Mouse (Mus musculus) retina, adult 2 months (tissue): ENCODE measurements around the gene H2-T22.
"Not testable (repeated sequence)": the region's sequence is repeated elsewhere in the genome, so short reads cannot be mapped to it uniquely, and the experiment has no call there.

Experiments used
- DNase-seq: peaks from one replicate; pipeline ENCODE4 v3.0.0-alpha.2; 2012; ENCODE audit warnings: low read depth, low spot score

H2-T22 gene

GRCm38 (mm10) chr17:36042610-36043169 is at the start of gene H2-T22, which contains the start of gene Gm6034:
Gene H2-T22, minus strand, starts transcription at chr17:36042747.
Gene Gm6034, plus strand, starts transcription at chr17:36042961.
- not testable (repeated sequence) for DNase-seq

- DNase-seq = not testable (repeated sequence)
Observed at GRCm38 (mm10) chr17:36091933-36092332, 49.4 kb upstream of the H2-T22 start.

GRCm38 (mm10) chr17:36085976-36086375 is 43.4 kb upstream of the H2-T22 start:
- DNase-seq = not testable (repeated sequence)

GRCm38 (mm10) chr17:36083870-36084451 is 41.4 kb upstream of the H2-T22 start:
- DNase-seq = no peak

- no peak for DNase-seq
Observed at GRCm38 (mm10) chr17:36083266-36083869, 40.8 kb upstream of the H2-T22 start.

- not testable (repeated sequence) for DNase-seq
Observed at GRCm38 (mm10) chr17:36082519-36083232, 40.1 kb upstream of the H2-T22 start.

GRCm38 (mm10) chr17:36081901-36082300 is 39.4 kb upstream of the H2-T22 start:
- not testable (repeated sequence) for DNase-seq

- DNase-seq = no peak
Observed at GRCm38 (mm10) chr17:36060829-36061228, 18.3 kb upstream of the H2-T22 start.

GRCm38 (mm10) chr17:36058362-36058761 is 15.8 kb upstream of the H2-T22 start, which contains the start of gene Gm11127:
Gene Gm11127, minus strand, starts transcription at chr17:36058371.
- not testable (repeated sequence) for DNase-seq

GRCm38 (mm10) chr17:36057927-36058326 is 15.4 kb upstream of the H2-T22 start:
- not testable (repeated sequence) for DNase-seq

GRCm38 (mm10) chr17:36043286-36043685 is 739 bp upstream of the H2-T22 start:
- DNase-seq = no peak

- not testable (repeated sequence) for DNase-seq
Observed at GRCm38 (mm10) chr17:36042055-36042454, 492 bp downstream of the H2-T22 start.

- DNase-seq = not testable (repeated sequence)
Observed at GRCm38 (mm10) chr17:36040604-36041003, 1.9 kb downstream of the H2-T22 start.

GRCm38 (mm10) chr17:36036126-36036525 is 6.4 kb downstream of the H2-T22 start:
- DNase-seq = not testable (repeated sequence)

- DNase-seq = not testable (repeated sequence)
Observed at GRCm38 (mm10) chr17:36035010-36035638, 7.4 kb downstream of the H2-T22 start.

- not testable (repeated sequence) for DNase-seq
Observed at GRCm38 (mm10) chr17:36034524-36034923, 8.0 kb downstream of the H2-T22 start.

- not testable (repeated sequence) for DNase-seq
Observed at GRCm38 (mm10) chr17:36032351-36032875, 10.1 kb downstream of the H2-T22 start, which contains the start of gene H2-T23. Gene H2-T23, minus strand, starts transcription at chr17:36032855.

- not testable (repeated sequence) for DNase-seq
Observed at GRCm38 (mm10) chr17:36031583-36032331, 10.8 kb downstream of the H2-T22 start.

- DNase-seq = not testable (repeated sequence)
Observed at GRCm38 (mm10) chr17:36030703-36031582, 11.6 kb downstream of the H2-T22 start.
